Mouse (Mus musculus) heart, adult 2 months (tissue): ENCODE data around the gene Dnmt3b.
"Not testable (repeated sequence)": the region's sequence is repeated elsewhere in the genome, so short reads cannot be mapped to it uniquely, and the experiment has no call there.

Source experiments
- CTCF ChIP-seq: fragments of 200-600 bp; IDR thresholded peaks from 2 replicates; pipeline ENCODE4 v1.8.1; 2022; ENCODE audit warnings: antibody characterized with exemption, mild to moderate bottlenecking, moderate library complexity
- POLR2A ChIP-seq: fragments of 200-500 bp; IDR thresholded peaks from 2 replicates; pipeline ENCODE4 v1.6.1; 2011; ENCODE audit warnings: mild to moderate bottlenecking, low read depth, low read length, control low read depth; ENCODE audit not compliant: insufficient read depth

DNA sequence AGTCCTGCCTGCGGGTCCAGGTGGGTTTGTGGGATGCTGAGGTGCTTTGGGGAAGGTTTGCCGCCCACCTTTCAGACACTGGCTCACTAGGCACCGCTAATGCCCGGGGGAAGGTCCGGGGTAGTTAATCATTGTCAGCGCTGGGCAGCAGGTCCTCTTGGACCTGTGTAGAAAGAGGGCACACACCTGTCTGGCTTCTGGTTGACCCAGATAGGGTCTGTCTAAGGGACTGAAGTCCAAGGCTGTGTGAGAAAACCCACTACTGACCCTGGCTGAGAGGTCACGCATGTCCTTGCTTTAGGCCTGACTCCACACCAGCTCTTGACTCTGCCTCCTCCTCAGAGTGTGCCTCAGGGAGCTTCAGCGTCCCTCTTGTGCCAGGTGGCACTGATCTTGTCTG, 8.4 kb downstream of the Dnmt3b start:
- not testable (repeated sequence) for TF ChIP-seq POLR2A, CTCF
